Mouse (Mus musculus) midbrain, embryonic 12.5 days (tissue): Measurements from ENCODE around the gene Sema3f. TPM values are rescaled to one million over a fixed set of nuclear protein-coding genes. Genes with fewer than 3 reads are reported as not detected.

Experiments used
- ATAC-seq: fragments of 200-750 bp; cut with Nextera tagmentation; 2 replicates; pipeline ENCODE4 v1.8.0; 2017; ENCODE audit warnings: low read depth, moderate TSS enrichment, moderate library complexity; ENCODE audit not compliant: low FRiP score
- H3K27ac ChIP-seq: fragments of 300-500 bp; sonication (generic); replicated peaks from 2 replicates; pipeline ENCODE4 v1.5.1; 2016; ENCODE audit warnings: mild to moderate bottlenecking
- H3K27me3 ChIP-seq: fragments of 300-500 bp; sonication (generic); 2 replicates; pipeline ENCODE4 v1.6.1; 2016; ENCODE audit warnings: mild to moderate bottlenecking
- H3K36me3 ChIP-seq: fragments of 300-500 bp; sonication (generic); 2 replicates; pipeline ENCODE4 v1.6.1; 2016
- H3K4me1 ChIP-seq: fragments of 300-500 bp; sonication (generic); 2 replicates; pipeline ENCODE4 v1.6.1; 2016
- H3K4me2 ChIP-seq: fragments of 300-500 bp; sonication (generic); replicated peaks from 2 replicates; pipeline ENCODE4 v1.6.1; 2016; ENCODE audit warnings: mild to moderate bottlenecking, moderate library complexity
- H3K4me3 ChIP-seq: fragments of 300-500 bp; sonication (generic); 2 replicates; pipeline ENCODE4 v1.5.1; 2016; ENCODE audit warnings: mild to moderate bottlenecking
- H3K9ac ChIP-seq: fragments of 300-500 bp; sonication (generic); replicated peaks from 2 replicates; pipeline ENCODE4 v1.6.1; 2016; ENCODE audit warnings: mild to moderate bottlenecking, moderate library complexity
- H3K9me3 ChIP-seq: fragments of 300-500 bp; sonication (generic); 2 replicates; pipeline ENCODE4 v1.6.1; 2016; ENCODE audit warnings: mild to moderate bottlenecking
- WGBS: fragments of 180-500 bp; shearing (Covaris S2); methylation state at CpG from one replicate; pipeline ENCODE4 v1.1.7; 2016; 5-methylcytosine and 5-hydroxymethylcytosine counted together
- polyA plus RNA-seq: library from polyadenylated mRNA; unstranded; fragments of >200 nt; fragmentation: Nextera tagmentation; extraction: Ambion mirVana; gene quantifications from 2 replicates; pipeline ENCODE4 v1.2.1, GENCODE M21; 2016

The Sema3f gene
- polyA plus RNA-seq, 1 experiment from 2014 or later, result 30.6 TPM

DNA sequence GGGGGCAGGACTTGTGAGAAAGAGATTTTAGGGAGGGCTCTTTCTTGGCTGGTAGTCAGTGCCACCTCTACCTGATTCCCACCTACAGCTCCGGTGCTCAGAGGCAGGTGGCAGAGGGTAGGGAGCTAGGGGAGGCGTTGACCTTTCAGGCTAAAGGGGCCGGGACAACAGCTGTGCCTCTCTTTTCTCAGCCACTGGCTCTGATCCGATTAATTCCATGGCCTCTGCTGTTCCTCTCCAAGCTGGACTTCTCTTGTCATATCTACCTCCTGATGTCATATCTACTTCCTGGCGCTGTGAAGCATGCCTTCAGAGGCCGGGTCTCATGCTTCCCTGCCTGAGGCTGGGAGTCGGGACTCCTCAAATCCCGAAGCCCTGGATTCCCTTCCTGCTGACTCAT lies 42.3 kb downstream of the Sema3f start:
- H3K9me3 ChIP-seq, result no peaks in the 10 kb centered on the region
- 0 out of 2 replicates have a peak, but pooled peaks have one; percentile 5 for ATAC-seq
- H3K4me3 ChIP-seq, result no peak overlapping the region
- H3K27me3 ChIP-seq, result peaks cover 39% of the 10 kb centered on the region
- 0 out of 2 replicates have a peak overlapping the region, but pooled peaks have one; percentile 21 for H3K9ac ChIP-seq
- H3K36me3 ChIP-seq, result no peaks in the 10 kb centered on the region
- 20% methylated on average over 8 of the region's 8 CpGs for WGBS
- no peak overlapping the region for H3K27ac ChIP-seq
- peaks cover 34% of the 10 kb centered on the region for H3K4me1 ChIP-seq
- H3K4me2 ChIP-seq, result peak overlapping the region; percentile 83

DNA sequence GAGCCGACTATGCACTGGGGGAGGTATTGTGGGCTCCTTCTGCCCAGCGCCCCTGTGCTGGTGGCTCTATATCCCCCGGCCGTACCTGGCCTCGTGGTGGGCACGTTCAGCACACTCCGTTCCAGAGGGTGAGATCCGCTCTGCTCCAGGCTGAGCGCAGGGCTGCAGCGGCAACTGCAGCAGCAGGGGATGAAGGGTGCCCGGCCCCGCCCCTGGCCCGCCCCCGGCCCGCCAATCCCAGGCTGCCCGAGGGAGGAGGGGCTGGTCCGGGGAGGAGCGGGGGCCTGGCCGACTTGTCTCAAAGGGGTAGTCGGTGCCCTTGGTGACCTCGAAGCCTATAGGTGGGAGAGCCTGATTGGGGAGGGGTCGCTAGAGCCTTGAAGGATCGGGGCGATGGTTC lies 43.1 kb downstream of the Sema3f start:
- WGBS, result 0% methylated on average over 24 of the region's 24 CpGs

GRCm38 (mm10) chr9:107666751-107667205 lies 43.5 kb downstream of the Sema3f start:
- under 1% methylated on average over 30 of the region's 30 CpGs for WGBS

More for the DNA sequence above, 43.1 kb downstream of the Sema3f start:
- peak; percentile 89 for ATAC-seq
- Histone ChIP-seq H3K27me3 (peaks cover 39% of the 10 kb centered on the region), H3K4me2 (peak overlapping the region; percentile 83), H3K9ac (peak overlapping the region; percentile 62), H3K4me3 (peak overlapping the region; percentile 44), H3K36me3 (no peaks in the 10 kb centered on the region), H3K27ac (no peak overlapping the region), H3K9me3 (no peaks in the 10 kb centered on the region), H3K4me1 (peaks cover 34% of the 10 kb centered on the region)

DNA sequence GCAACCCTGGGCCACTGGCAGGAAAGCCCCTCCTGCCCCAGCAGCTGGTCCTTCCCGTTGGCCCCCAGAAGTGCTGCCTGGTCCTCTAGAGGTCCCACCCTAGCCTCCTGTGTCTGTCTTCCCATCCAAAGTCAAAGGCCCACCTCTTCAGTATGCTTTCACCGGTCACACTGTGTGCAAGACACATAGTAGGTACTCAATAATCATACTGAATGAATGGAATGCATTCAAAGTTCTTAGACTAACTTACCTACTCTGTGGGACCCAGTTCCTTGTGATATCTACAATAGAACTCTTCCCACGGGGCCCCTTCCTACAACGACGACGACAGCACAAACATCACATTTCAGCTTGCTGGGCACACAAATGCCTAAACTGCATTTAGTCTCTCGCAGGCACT lies 45.0 kb downstream of the Sema3f start:
- H3K36me3 ChIP-seq, result no peaks in the 10 kb centered on the region
- H3K4me2 ChIP-seq, result no peak overlapping the region
- no peak overlapping the region for H3K4me3 ChIP-seq
- H3K9me3 ChIP-seq, result no peaks in the 10 kb centered on the region
- H3K27me3 ChIP-seq, result peaks cover 39% of the 10 kb centered on the region
- ATAC-seq, result no peak
- H3K27ac ChIP-seq, result no peak overlapping the region
- WGBS, result 85% methylated on average over 7 of the region's 7 CpGs
- H3K4me1 ChIP-seq, result peaks cover 34% of the 10 kb centered on the region
- H3K9ac ChIP-seq, result no peak overlapping the region

More at GRCm38 (mm10) chr9:107666751-107667205, 43.5 kb downstream of the Sema3f start:
- H3K4me1 ChIP-seq, result peaks cover 34% of the 10 kb centered on the region
- H3K27me3 ChIP-seq, result peaks cover 39% of the 10 kb centered on the region
- no peaks in the 10 kb centered on the region for H3K9me3 ChIP-seq
- no peak overlapping the region for H3K27ac ChIP-seq
- H3K9ac ChIP-seq, result peak overlapping the region; percentile 62
- no peaks in the 10 kb centered on the region for H3K36me3 ChIP-seq
- H3K4me3 ChIP-seq, result peak overlapping the region; percentile 44
- H3K4me2 ChIP-seq, result peak overlapping the region; percentile 83
- ATAC-seq, result no peak

- no peak overlapping the region for H3K4me3 ChIP-seq
- ATAC-seq, result no peak
- no peaks in the 10 kb centered on the region for H3K9me3 ChIP-seq
- no peak overlapping the region for H3K9ac ChIP-seq
- peaks cover 32% of the 10 kb centered on the region for H3K27me3 ChIP-seq
- 42% methylated on average over 9 of the region's 9 CpGs for WGBS
- H3K36me3 ChIP-seq, result no peaks in the 10 kb centered on the region
- 0 out of 2 replicates have a peak overlapping the region, but pooled peaks have one; percentile 44 for H3K27ac ChIP-seq
- H3K4me2 ChIP-seq, result no peak overlapping the region
- peaks cover 38% of the 10 kb centered on the region for H3K4me1 ChIP-seq
These were observed 46.8 kb downstream of the Sema3f start for GRCm38 (mm10) chr9:107663525-107663924.

DNA sequence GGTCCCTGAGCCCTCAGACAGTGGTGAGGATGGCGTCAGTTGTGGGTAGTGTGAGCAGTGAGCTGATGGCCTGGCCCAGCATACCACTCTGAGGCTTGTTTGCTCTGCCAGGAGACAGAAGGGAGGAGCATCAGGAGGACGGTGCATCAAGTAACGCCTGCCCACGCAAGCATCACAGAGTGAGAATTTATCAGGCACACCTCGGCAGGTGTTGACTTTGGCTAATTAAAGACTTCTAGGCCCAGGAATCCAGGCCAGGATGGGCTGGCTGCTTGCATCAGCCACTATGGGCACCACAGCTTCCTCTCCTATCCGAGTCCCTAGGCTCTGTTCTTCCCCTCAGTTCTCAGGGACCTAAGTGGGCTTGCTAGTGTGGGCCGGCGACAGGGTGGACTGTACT lies 47.9 kb downstream of the Sema3f start:
- H3K9me3 ChIP-seq, result no peaks in the 10 kb centered on the region
- ATAC-seq, result no peak
- H3K36me3 ChIP-seq, result no peaks in the 10 kb centered on the region
- H3K4me1 ChIP-seq, result peaks cover 28% of the 10 kb centered on the region
- no peak overlapping the region for H3K9ac ChIP-seq
- H3K4me2 ChIP-seq, result no peak overlapping the region
- H3K4me3 ChIP-seq, result no peak overlapping the region
- 82% methylated on average over 8 of the region's 8 CpGs for WGBS
- peaks cover 24% of the 10 kb centered on the region for H3K27me3 ChIP-seq
- no peak overlapping the region for H3K27ac ChIP-seq

GRCm38 (mm10) chr9:107660777-107661176 lies 49.5 kb downstream of the Sema3f start:
- H3K36me3 ChIP-seq, result no peaks in the 10 kb centered on the region
- no peak overlapping the region for H3K9ac ChIP-seq
- H3K27me3 ChIP-seq, result peaks cover 10% of the 10 kb centered on the region
- no peak overlapping the region for H3K4me3 ChIP-seq
- ATAC-seq, result no peak
- no peak overlapping the region for H3K27ac ChIP-seq
- peaks cover 15% of the 10 kb centered on the region for H3K4me1 ChIP-seq
- H3K4me2 ChIP-seq, result no peak overlapping the region
- WGBS, result 82% methylated on average over 3 of the region's 3 CpGs
- no peaks in the 10 kb centered on the region for H3K9me3 ChIP-seq

GRCm38 (mm10) chr9:107659961-107660360 lies 50.3 kb downstream of the Sema3f start:
- no peak overlapping the region for H3K4me2 ChIP-seq
- H3K9ac ChIP-seq, result no peak overlapping the region
- H3K36me3 ChIP-seq, result no peaks in the 10 kb centered on the region
- no peak overlapping the region for H3K27ac ChIP-seq
- no peak overlapping the region for H3K4me3 ChIP-seq
- ATAC-seq, result no peak
- 84% methylated on average over 3 of the region's 3 CpGs for WGBS
- peaks cover 2% of the 10 kb centered on the region for H3K27me3 ChIP-seq
- H3K9me3 ChIP-seq, result no peaks in the 10 kb centered on the region
- peaks cover 15% of the 10 kb centered on the region for H3K4me1 ChIP-seq

GRCm38 (mm10) chr9:107659551-107659950 lies 50.7 kb downstream of the Sema3f start:
- H3K9ac ChIP-seq, result no peak overlapping the region
- H3K36me3 ChIP-seq, result no peaks in the 10 kb centered on the region
- 86% methylated on average over 10 of the region's 10 CpGs for WGBS
- no peaks in the 10 kb centered on the region for H3K9me3 ChIP-seq
- no peak overlapping the region for H3K4me2 ChIP-seq
- peaks cover 15% of the 10 kb centered on the region for H3K4me1 ChIP-seq
- H3K27me3 ChIP-seq, result no peaks in the 10 kb centered on the region
- H3K27ac ChIP-seq, result no peak overlapping the region
- no peak for ATAC-seq
- H3K4me3 ChIP-seq, result no peak overlapping the region

DNA sequence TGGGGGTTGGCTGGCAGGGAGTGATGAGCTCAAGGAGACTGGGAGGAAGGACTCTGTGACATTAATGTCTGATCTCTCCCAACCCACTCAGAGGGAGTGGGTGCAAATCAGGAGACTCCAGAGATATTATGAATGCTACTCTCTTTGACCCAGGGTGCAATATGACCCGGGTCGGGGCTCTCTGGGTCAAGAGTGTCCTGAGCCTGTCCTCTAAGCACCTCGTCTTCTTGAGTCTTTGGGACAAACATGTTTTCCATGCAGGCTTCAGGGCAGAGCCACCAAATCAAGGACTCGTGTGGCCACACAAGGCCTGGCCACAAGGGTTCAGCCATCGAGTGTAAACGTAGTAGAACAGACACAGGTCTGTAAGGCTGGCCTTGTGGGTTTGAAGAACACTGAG lies 52.2 kb downstream of the Sema3f start:
- Histone ChIP-seq H3K9ac (no peak overlapping the region), H3K4me3 (no peak overlapping the region), H3K27me3 (no peaks in the 10 kb centered on the region), H3K4me1 (peaks cover 7% of the 10 kb centered on the region; the same call in 1 of the 2 replicates), H3K36me3 (no peaks in the 10 kb centered on the region), H3K9me3 (no peaks in the 10 kb centered on the region), H3K4me2 (no peak overlapping the region), H3K27ac (no peak overlapping the region)
- WGBS, result 93% methylated on average over 6 of the region's 6 CpGs
- no peak for ATAC-seq

GRCm38 (mm10) chr9:107657144-107657543 lies 53.1 kb downstream of the Sema3f start:
- Histone ChIP-seq H3K4me1 (peaks cover 7% of the 10 kb centered on the region; the same call in 1 of the 2 replicates), H3K4me2 (no peak overlapping the region), H3K9ac (no peak overlapping the region), H3K4me3 (no peak overlapping the region), H3K27me3 (no peaks in the 10 kb centered on the region), H3K36me3 (no peaks in the 10 kb centered on the region), H3K27ac (no peak overlapping the region), H3K9me3 (no peaks in the 10 kb centered on the region)
- 81% methylated on average over 5 of the region's 5 CpGs for WGBS
- no peak for ATAC-seq

DNA sequence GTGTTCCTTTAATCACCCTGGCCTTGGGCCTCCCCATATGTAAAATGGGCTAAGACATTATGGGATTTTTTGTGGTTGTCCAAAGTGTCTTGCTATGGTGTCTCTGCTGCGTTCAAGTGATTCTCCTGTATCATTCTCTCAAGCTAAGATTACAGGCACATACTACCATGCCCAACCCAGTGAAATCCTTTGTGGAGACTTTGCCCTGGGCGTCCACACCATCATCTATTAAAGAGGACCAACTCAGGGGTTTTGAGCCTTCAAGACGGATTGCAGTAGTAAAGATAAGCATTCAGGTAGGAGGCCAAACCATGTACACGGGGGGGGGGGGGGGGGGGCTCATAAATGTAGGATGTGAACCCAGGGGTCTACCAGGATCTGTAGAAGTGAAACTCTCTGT lies 55.7 kb downstream of the Sema3f start:
- peaks cover 20% of the 10 kb centered on the region for H3K4me1 ChIP-seq
- no peak overlapping the region for H3K4me2 ChIP-seq
- 80% methylated on average over 3 of the region's 4 CpGs for WGBS
- H3K36me3 ChIP-seq, result no peaks in the 10 kb centered on the region
- ATAC-seq, result no peak
- H3K4me3 ChIP-seq, result no peak overlapping the region
- no peaks in the 10 kb centered on the region for H3K27me3 ChIP-seq
- no peaks in the 10 kb centered on the region for H3K9me3 ChIP-seq
- no peak overlapping the region for H3K9ac ChIP-seq
- H3K27ac ChIP-seq, result no peak overlapping the region

DNA sequence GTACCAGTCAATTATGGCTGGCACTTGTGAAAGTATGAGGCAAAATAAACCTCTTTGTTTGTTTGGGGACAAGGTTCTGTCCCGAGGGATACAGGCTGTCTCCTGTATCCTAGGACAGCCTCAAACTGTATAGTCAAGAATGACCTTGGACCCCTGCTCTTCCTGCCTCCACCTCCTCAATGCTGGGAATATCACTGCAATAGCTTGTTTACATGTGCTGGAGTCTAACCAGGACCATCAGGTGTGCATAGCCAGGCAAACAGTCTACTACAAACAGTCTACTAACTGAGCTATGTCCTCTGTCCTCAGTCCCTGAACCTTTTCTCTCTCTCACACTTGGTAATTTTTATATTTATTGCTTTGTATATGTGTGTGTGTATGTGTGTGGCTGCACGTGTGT lies 56.8 kb downstream of the Sema3f start:
- H3K4me2 ChIP-seq, result no peak overlapping the region
- no peaks in the 10 kb centered on the region for H3K27me3 ChIP-seq
- ATAC-seq, result no peak
- no peak overlapping the region for H3K9ac ChIP-seq
- 94% methylated on average over 2 of the region's 2 CpGs for WGBS
- no peaks in the 10 kb centered on the region for H3K9me3 ChIP-seq
- H3K4me1 ChIP-seq, result peaks cover 18% of the 10 kb centered on the region
- H3K4me3 ChIP-seq, result no peak overlapping the region
- H3K36me3 ChIP-seq, result no peaks in the 10 kb centered on the region
- H3K27ac ChIP-seq, result no peak overlapping the region
